Comparison of ENCODE assay signal across 9 mouse cellular contexts in genomic region chr17:53389507-53389906, GRCm38 (mm10).
DNase-seq lines count a peak whose midpoint lies in the region; ATAC-seq and TF ChIP-seq lines count a peak whose summit lies in the region.
"Had no signal": no experiment of that assay in that cellular context is flagged by ENCODE, and none has a peak within 500 bp of the region (broad histone marks: within the 10 kb centered on the region; RNA-seq: fewer than 3 reads in every experiment).

No protein-coding gene starts in this region.

- H3K4me1 ChIP-seq in liver, postnatal 0 days (ENCODE audit: insufficient read depth): no peaks in the 10 kb centered on the region
- H3K4me1 ChIP-seq in liver, embryonic 11.5 days (replicated peaks; ENCODE audit: control insufficient read depth, insufficient read depth, low read length): no peaks in the 10 kb centered on the region
- H3K4me1 ChIP-seq: liver, embryonic 15.5 days had no signal

- no peak overlapping the region for H3K4me3 ChIP-seq in liver, postnatal 0 days (ENCODE audit: low read depth, low read length)
- H3K4me3 ChIP-seq in liver, embryonic 11.5 days (ENCODE audit: low read depth, low read length): no peak overlapping the region
- H3K4me3 ChIP-seq: liver, embryonic 15.5 days had no signal

- intact Hi-C loops in left cerebral cortex, postnatal 36 days (cut with DNase I): loop anchor here (2.0 kb wide), 1 partner anchor 829 kb away; no protein-coding TSS in a partner anchor

- H3K4me2 ChIP-seq in liver, postnatal 0 days (ENCODE audit: low read depth, low read length): no peak overlapping the region
- H3K4me2 ChIP-seq in liver, embryonic 11.5 days: no peak overlapping the region
- H3K4me2 ChIP-seq: liver, embryonic 15.5 days had no signal

- no peak overlapping the region for H3K27ac ChIP-seq in liver, postnatal 0 days (ENCODE audit: low read depth)
- H3K27ac ChIP-seq in liver, embryonic 11.5 days (ENCODE audit: low read depth, low read length): no peak overlapping the region
- H3K27ac ChIP-seq: liver, embryonic 15.5 days had no signal

- H3K27me3 ChIP-seq in liver, postnatal 0 days (ENCODE audit: insufficient read depth, low read length): no peaks in the 10 kb centered on the region
- no peaks in the 10 kb centered on the region for H3K27me3 ChIP-seq in liver, embryonic 11.5 days (replicated peaks; ENCODE audit: control insufficient read depth, insufficient read depth, low read length)
- H3K27me3 ChIP-seq: liver, embryonic 15.5 days had no signal

- no peaks in the 10 kb centered on the region for H3K36me3 ChIP-seq in liver, postnatal 0 days (replicated peaks; ENCODE audit: insufficient read depth, low read length)
- H3K36me3 ChIP-seq in liver, embryonic 11.5 days (ENCODE audit: control insufficient read depth, insufficient read depth, low read length): no peaks in the 10 kb centered on the region
- H3K36me3 ChIP-seq: liver, embryonic 15.5 days had no signal

- no peaks in the 10 kb centered on the region for H3K9me3 ChIP-seq in liver, postnatal 0 days (ENCODE audit: low read length)
- no peaks in the 10 kb centered on the region for H3K9me3 ChIP-seq in liver, embryonic 11.5 days (ENCODE audit: control insufficient read depth, low read length)
- H3K9me3 ChIP-seq: liver, embryonic 15.5 days had no signal

- no peak overlapping the region for H3K9ac ChIP-seq in liver, postnatal 0 days (replicated peaks)
- no peak overlapping the region for H3K9ac ChIP-seq in liver, embryonic 11.5 days (ENCODE audit: low read depth, low read length)
- H3K9ac ChIP-seq: liver, embryonic 15.5 days had no signal

- TF ChIP-seq CTCF in liver, postnatal 0 days (IDR thresholded peaks at IDR 0.05; ENCODE audit: low read depth): peak; percentile 57

- peak; percentile 62 to 77 for DNase-seq in cerebellum, postnatal 14 days
- no peak for DNase-seq in cerebellum, adult 11-12 months
- DNase-seq in liver, postnatal 0 days: peak; percentile 15
- no peak for DNase-seq in liver, embryonic 11.5 days (ENCODE audit: low spot score)
- DNase-seq in embryo, embryonic 10 days (ENCODE audit: low spot score): peak; percentile 47
- DNase-seq in left cerebral cortex, postnatal 36 days (ENCODE audit: low spot score in 2 of 2): peak; percentile 5 to 16
- DNase-seq in right cerebral cortex, postnatal 14 days: peak; percentile 48
- no peak for DNase-seq in ovary, adult 18-20 months (ENCODE audit: low spot score)

- no peak for TF ChIP-seq EP300 in liver, postnatal 0 days (IDR thresholded peaks at IDR 0.05; ENCODE audit: low read depth)

- 37% methylated on average over 4 of the region's 4 CpGs for WGBS in liver, postnatal 0 days (ENCODE audit: insufficient replicate concordance)
- WGBS in liver, embryonic 11.5 days: 39% methylated on average over 4 of the region's 4 CpGs

- no peak for ATAC-seq in liver, postnatal 0 days
- ATAC-seq in liver, embryonic 11.5 days (replicated peaks; ENCODE audit: low FRiP score): no peak

Comparison
In these comparisons a context has a peak if more than half of its experiments do, and no peak if none do; other contexts are left out.
1. DNase-seq: peak in cerebellum, postnatal 14 days (2 of 2), liver, postnatal 0 days (single experiment), embryo, embryonic 10 days (single experiment), left cerebral cortex, postnatal 36 days (2 of 2) and right cerebral cortex, postnatal 14 days (single experiment); none in cerebellum, adult 11-12 months (single experiment), liver, embryonic 11.5 days (single experiment) and ovary, adult 18-20 months (single experiment).